Mouse (Mus musculus): ENCODE results near the gene Arel1. TPM values are rescaled to one million over a fixed set of nuclear protein-coding genes. Genes with fewer than 3 reads are reported as not detected.
A peak's percentile ranks its signal among the peaks of the same experiment; 100 is the strongest.

Arel1 gene
- polyA plus RNA-seq, 1 experiment from 2014 or later, result 26.8 TPM

DNA sequence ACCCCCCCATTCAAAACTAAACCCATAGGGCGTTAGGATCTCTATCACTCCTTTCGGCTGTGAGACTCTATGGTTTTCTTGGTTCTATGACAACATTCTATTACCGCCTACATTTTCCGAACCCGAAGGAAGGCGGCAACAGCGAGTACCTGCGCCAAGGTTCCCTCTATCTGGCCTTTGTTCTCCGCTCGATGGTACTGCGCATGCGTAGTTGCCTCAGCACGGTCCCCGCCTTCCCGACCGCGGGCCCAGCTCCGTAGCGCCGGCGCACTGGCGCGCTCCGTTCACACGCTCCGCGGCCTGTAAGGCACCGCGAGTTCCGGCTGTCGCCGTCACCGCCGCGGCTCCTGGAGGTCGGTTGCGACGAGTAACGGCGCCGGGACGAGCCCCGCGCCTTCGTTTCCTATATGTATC lies 25.4 kb upstream of the Arel1 start, which contains the start of gene Ylpm1:
Gene Ylpm1, plus strand, starts transcription at position 239 of the 414 bp plus-strand sequence.
- H3K4me1 ChIP-seq (ENCODE audit: control insufficient read depth, insufficient read depth, low read length), result peaks cover 17% of the 10 kb centered on the region
- no peaks in the 10 kb centered on the region for H3K36me3 ChIP-seq (ENCODE audit: control insufficient read depth, insufficient read depth, low read length)
- peak within 1 kb of the TSS; percentile 96 for H3K9ac ChIP-seq (ENCODE audit: low read length)
- no peaks in the 10 kb centered on the region for H3K27me3 ChIP-seq (ENCODE audit: control insufficient read depth, insufficient read depth, low read length)
- no peaks in the 10 kb centered on the region for H3K9me3 ChIP-seq (ENCODE audit: control insufficient read depth, low read length)
- peak within 1 kb of the TSS; percentile 94 for H3K4me3 ChIP-seq (ENCODE audit: low read depth, low read length)
- H3K27ac ChIP-seq (ENCODE audit: low read depth, low read length), result peak within 1 kb of the TSS; percentile 69
- under 1% methylated on average over 45 of the region's 45 CpGs for WGBS
- H3K4me2 ChIP-seq (ENCODE audit: low read depth), result peak within 1 kb of the TSS; percentile 59
- DNase-seq (ENCODE audit: low spot score) (peak; percentile 97), ATAC-seq (ENCODE audit: insufficient read depth, low FRiP score, low TSS enrichment) (peak; percentile 96)

DNA sequence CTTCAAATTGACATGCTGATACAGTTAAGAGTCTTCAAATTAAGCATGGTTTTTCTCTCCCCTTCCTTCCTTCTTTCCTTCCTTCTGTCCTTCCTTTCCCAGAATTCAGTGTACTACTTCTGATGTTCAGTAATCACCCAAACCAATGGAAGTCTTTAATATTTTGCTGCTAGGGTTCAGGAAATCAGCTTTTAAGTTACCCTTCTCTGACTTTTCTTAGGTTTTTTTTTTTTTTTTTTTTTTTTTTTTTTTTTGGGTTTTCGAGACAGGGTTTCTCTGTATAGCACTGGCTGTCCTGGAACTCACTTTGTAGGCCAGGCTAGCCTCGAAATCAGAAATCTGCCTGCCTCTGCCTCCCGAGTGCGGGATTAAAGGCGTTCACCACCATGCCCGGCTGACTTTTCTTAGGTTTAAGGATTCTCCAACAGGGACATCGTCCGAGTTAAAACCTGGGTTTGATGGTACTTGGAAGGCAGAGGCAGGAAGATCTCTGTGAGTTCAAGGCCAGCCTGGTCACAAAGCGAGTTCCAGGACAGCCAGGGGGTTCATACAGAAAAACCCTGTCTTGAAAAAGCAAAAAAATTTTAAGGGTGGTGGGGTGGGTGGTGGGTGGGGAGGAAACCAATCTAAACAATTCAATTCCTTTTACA lies 24.5 kb upstream of the Arel1 start:
- 91% methylated on average over 9 of the region's 9 CpGs for WGBS
- peak; percentile 12 for DNase-seq (ENCODE audit: low spot score)
- H3K4me1 ChIP-seq (ENCODE audit: control insufficient read depth, insufficient read depth, low read length), result peaks cover 17% of the 10 kb centered on the region

DNA sequence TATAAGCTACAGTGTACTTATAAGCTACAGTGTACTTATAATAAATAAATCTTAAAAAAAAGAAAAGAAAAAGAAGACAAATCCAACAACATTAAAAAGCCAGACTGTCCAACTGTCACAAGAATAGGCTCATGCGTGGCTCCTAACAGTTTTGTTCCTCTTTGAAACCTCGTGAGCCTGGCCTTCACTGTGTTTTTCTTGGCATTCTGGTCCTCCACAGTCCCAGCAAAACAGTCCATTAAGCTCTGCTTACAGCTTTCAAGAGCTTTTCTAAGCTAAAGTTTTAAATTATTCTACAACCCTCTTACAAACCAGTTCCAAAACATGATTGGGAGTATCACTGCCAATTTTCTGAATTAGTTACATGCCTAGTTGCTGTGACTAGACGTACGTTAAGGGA lies 18.8 kb upstream of the Arel1 start:
- H3K9ac ChIP-seq (ENCODE audit: low read length), result no peak overlapping the region
- no peak overlapping the region for H3K4me3 ChIP-seq (ENCODE audit: low read depth, low read length)
- ATAC-seq (ENCODE audit: insufficient read depth, low FRiP score, low TSS enrichment) (no peak), DNase-seq (ENCODE audit: low spot score) (no peak)
- H3K36me3 ChIP-seq (ENCODE audit: control insufficient read depth, insufficient read depth, low read length), result no peaks in the 10 kb centered on the region; the same call in 1 of the 2 replicates
- H3K4me1 ChIP-seq (ENCODE audit: control insufficient read depth, insufficient read depth, low read length), result no peaks in the 10 kb centered on the region
- H3K9me3 ChIP-seq (ENCODE audit: control insufficient read depth, low read length), result no peaks in the 10 kb centered on the region
- no peak overlapping the region for H3K4me2 ChIP-seq (ENCODE audit: low read depth)
- H3K27ac ChIP-seq (ENCODE audit: low read depth, low read length), result no peak overlapping the region
- no peaks in the 10 kb centered on the region for H3K27me3 ChIP-seq (ENCODE audit: control insufficient read depth, insufficient read depth, low read length)
- WGBS, result 73% methylated on average over 4 of the region's 4 CpGs

More for the DNA sequence above, 24.5 kb upstream of the Arel1 start:
- no peak for ATAC-seq (ENCODE audit: insufficient read depth, low FRiP score, low TSS enrichment)
- Histone ChIP-seq H3K9me3 (ENCODE audit: control insufficient read depth, low read length) (no peaks in the 10 kb centered on the region), H3K4me2 (ENCODE audit: low read depth) (no peak overlapping the region; the same call in 1 of the 2 replicates), H3K4me3 (ENCODE audit: low read depth, low read length) (no peak overlapping the region), H3K27me3 (ENCODE audit: control insufficient read depth, insufficient read depth, low read length) (no peaks in the 10 kb centered on the region), H3K36me3 (ENCODE audit: control insufficient read depth, insufficient read depth, low read length) (no peaks in the 10 kb centered on the region), H3K27ac (ENCODE audit: low read depth, low read length) (no peak overlapping the region), H3K9ac (ENCODE audit: low read length) (no peak overlapping the region)

DNA sequence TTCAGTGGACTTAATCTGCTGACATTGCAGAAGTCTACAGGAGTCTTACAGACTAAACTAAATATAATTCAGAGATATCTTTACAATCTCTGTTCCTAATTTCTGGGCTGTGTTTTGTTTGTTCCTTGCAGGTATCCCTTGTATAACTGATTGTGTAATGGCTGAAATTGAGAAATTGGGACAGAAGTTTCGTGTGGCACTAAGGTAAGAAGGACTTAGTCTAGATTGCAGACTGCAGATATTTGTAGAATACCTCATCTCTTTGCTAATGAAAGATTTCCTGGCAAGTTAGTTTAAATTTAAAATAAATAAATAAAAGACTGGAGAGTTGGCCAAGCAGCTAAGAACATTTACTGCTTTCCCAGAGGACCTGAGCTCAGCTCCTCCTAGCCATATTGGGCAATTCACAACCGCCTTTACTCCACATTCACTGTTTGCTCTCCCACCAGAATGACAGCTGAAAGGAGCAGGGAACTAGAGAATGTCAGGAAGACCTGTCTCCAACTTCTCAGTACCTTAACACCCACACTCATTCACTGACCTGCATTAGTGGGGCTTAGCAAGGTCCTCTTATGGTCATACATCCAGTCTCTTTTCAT lies 8.7 kb upstream of the Arel1 start:
- H3K9me3 ChIP-seq (ENCODE audit: control insufficient read depth, low read length), result no peaks in the 10 kb centered on the region
- no peak overlapping the region for H3K4me2 ChIP-seq (ENCODE audit: low read depth)
- no peak overlapping the region for H3K4me3 ChIP-seq (ENCODE audit: low read depth, low read length)
- H3K27me3 ChIP-seq (ENCODE audit: control insufficient read depth, insufficient read depth, low read length), result no peaks in the 10 kb centered on the region
- 86% methylated on average over 2 of the region's 2 CpGs for WGBS
- DNase-seq (ENCODE audit: low spot score) (no peak), ATAC-seq (ENCODE audit: insufficient read depth, low FRiP score, low TSS enrichment) (no peak)
- H3K9ac ChIP-seq (ENCODE audit: low read length), result no peak overlapping the region
- H3K4me1 ChIP-seq (ENCODE audit: control insufficient read depth, insufficient read depth, low read length), result no peaks in the 10 kb centered on the region
- peaks cover 13% of the 10 kb centered on the region for H3K36me3 ChIP-seq (ENCODE audit: control insufficient read depth, insufficient read depth, low read length)
- no peak overlapping the region for H3K27ac ChIP-seq (ENCODE audit: low read depth, low read length)

DNA sequence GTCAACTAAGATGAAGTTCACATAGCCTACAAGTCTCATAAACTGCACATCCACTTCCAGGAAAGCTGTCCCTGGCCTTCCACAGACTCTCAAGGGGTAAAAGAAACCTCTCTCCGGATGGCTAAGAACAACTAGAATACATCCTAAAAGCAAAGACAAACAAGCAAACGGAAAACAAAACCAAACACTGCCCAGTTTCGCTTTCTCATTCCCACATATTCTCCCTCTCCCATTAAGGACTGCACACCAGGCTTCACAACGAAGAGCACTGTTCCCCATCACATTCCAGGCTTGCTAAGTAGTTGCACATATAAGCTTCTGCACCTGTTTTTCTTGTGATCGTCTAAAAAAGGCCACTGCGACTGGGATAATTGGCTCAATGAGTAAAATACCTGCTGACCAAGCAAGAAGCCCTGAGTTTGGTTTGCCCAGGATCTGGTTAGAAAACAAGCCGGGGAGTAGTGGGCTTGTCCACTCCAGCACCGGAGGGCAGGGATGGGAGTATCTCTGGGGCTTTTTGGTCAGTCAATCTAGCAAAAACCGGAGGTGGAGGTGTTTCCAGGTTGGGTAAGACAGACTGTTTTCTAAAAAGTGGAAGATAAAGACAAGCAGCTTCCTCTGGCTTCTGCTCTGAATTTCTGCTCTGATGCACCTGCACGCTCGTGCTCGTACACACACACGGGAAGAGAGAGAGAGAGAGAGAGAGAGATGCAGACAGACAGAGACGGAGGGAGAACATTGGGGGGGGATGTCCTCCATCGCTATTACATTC lies 858 bp downstream of the Arel1 start:
- Histone ChIP-seq H3K4me3 (ENCODE audit: low read depth, low read length) (peak overlapping the region; percentile 76), H3K27ac (ENCODE audit: low read depth, low read length) (no peak overlapping the region), H3K9ac (ENCODE audit: low read length) (peak overlapping the region; percentile 79), H3K4me1 (ENCODE audit: control insufficient read depth, insufficient read depth, low read length) (peaks cover 9% of the 10 kb centered on the region), H3K4me2 (ENCODE audit: low read depth) (peak overlapping the region; percentile 80), H3K27me3 (ENCODE audit: control insufficient read depth, insufficient read depth, low read length) (no peaks in the 10 kb centered on the region), H3K9me3 (ENCODE audit: control insufficient read depth, low read length) (no peaks in the 10 kb centered on the region), H3K36me3 (ENCODE audit: control insufficient read depth, insufficient read depth, low read length) (0 out of 2 replicates have a peak, but pooled peaks cover 2% of the 10 kb centered on the region)
- DNase-seq (ENCODE audit: low spot score) (no peak), ATAC-seq (ENCODE audit: insufficient read depth, low FRiP score, low TSS enrichment) (no peak)
- WGBS, result 33% methylated on average over 15 of the region's 15 CpGs

DNA sequence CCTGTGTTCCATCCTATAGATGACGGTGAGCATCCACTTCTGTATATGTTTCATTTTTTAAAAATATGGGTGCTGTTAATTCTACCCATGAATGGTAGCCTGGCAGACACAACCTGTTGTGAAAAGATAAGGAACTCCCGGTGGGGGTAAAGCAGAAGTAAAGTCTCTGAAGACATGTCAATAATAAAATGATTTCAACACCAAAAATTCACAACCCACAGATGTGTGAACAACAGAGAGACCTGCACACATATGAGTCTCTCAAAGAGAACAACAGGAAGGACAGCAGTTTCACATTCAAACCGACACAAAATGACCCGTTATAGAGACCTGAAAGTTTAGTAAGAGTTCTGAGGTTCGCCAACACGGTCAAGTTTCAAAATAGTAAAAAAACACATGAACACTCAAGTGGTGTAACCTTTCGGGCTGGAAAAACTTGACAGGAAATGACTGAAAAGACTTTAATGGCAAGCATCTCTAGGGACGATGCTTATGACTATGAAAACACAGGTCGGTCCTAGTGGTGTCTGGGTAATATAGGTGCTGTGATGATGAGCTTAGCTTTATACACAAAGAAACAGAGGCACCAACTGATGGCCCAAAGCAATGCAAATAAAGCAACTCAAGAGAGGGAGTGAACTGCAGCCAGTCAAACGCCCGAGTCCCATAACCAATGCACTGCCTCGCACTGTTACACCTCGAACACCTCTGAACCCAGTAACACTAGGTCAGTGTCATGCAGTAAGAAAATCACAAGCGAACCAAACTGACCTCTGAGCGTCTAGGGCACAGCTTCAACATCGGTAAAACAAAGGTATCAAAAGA lies 1.7 kb downstream of the Arel1 start:
- no peak for ATAC-seq (ENCODE audit: insufficient read depth, low FRiP score, low TSS enrichment)
- Histone ChIP-seq H3K4me3 (ENCODE audit: low read depth, low read length) (peak overlapping the region; percentile 1; the same call in 1 of the 2 replicates), H3K9ac (ENCODE audit: low read length) (no peak overlapping the region), H3K4me2 (ENCODE audit: low read depth) (peak overlapping the region; percentile 80), H3K36me3 (ENCODE audit: control insufficient read depth, insufficient read depth, low read length) (no peaks in the 10 kb centered on the region), H3K9me3 (ENCODE audit: control insufficient read depth, low read length) (no peaks in the 10 kb centered on the region), H3K27me3 (ENCODE audit: control insufficient read depth, insufficient read depth, low read length) (no peaks in the 10 kb centered on the region), H3K27ac (ENCODE audit: low read depth, low read length) (no peak overlapping the region), H3K4me1 (ENCODE audit: control insufficient read depth, insufficient read depth, low read length) (peaks cover 9% of the 10 kb centered on the region)
- no peak for DNase-seq (ENCODE audit: low spot score)
- 86% methylated on average over 16 of the region's 16 CpGs for WGBS

DNA sequence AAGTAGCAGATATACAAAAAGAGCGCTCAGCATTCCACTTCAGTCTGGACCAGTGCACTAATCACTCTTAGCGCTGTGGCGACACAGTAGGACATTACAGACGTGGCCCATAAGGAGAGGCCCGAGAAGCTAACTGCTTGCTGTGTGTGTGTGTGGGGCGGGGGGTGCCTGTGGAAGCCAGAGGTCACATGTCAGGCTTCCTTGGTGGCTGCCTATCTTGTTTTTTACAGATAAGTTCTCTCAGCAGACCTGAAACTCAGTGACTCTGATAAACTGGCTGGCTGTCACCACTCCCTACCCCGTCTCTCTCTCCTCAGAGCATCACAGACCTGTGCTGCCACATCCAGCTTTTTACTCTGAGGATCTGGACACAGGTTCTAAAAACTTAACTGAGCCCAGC lies 8.1 kb downstream of the Arel1 start:
- Histone ChIP-seq H3K27me3 (ENCODE audit: control insufficient read depth, insufficient read depth, low read length) (no peaks in the 10 kb centered on the region), H3K9me3 (ENCODE audit: control insufficient read depth, low read length) (no peaks in the 10 kb centered on the region), H3K4me3 (ENCODE audit: low read depth, low read length) (no peak overlapping the region), H3K36me3 (ENCODE audit: control insufficient read depth, insufficient read depth, low read length) (no peaks in the 10 kb centered on the region), H3K27ac (ENCODE audit: low read depth, low read length) (no peak overlapping the region), H3K9ac (ENCODE audit: low read length) (no peak overlapping the region), H3K4me2 (ENCODE audit: low read depth) (no peak overlapping the region), H3K4me1 (ENCODE audit: control insufficient read depth, insufficient read depth, low read length) (no peaks in the 10 kb centered on the region)
- DNase-seq (ENCODE audit: low spot score), result no peak
- WGBS, result 88% methylated on average over 7 of the region's 7 CpGs
- no peak for ATAC-seq (ENCODE audit: insufficient read depth, low FRiP score, low TSS enrichment)

DNA sequence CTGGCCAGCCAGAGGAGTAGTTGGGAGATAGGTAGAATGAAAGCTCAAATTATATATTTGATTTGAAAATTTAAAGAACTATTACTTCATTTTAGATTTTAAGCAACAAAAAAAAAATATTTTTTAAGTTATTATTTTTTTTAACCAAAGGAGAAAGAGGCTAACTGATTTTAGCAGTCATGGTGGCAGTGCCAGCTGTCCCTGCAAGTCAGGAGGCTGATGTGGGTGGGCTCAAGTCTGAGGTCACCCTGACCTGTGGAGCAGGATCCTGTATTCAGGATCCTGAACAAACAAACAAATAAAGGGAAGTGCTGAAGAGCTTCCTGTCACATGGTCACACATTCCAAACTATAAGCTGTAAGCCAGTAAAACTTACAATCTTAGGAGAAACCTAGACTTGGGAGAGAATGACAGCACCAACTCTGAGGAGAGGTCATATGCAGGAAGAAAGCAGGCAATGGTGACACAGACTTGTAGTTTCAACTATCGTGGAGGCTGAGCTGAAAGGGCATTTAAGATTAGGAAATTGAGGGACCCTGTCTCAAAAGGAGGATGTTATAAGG lies 11.8 kb downstream of the Arel1 start:
- Histone ChIP-seq H3K27me3 (ENCODE audit: control insufficient read depth, insufficient read depth, low read length) (no peaks in the 10 kb centered on the region), H3K36me3 (ENCODE audit: control insufficient read depth, insufficient read depth, low read length) (no peaks in the 10 kb centered on the region), H3K27ac (ENCODE audit: low read depth, low read length) (no peak overlapping the region), H3K4me1 (ENCODE audit: control insufficient read depth, insufficient read depth, low read length) (no peaks in the 10 kb centered on the region), H3K9ac (ENCODE audit: low read length) (no peak overlapping the region), H3K4me2 (ENCODE audit: low read depth) (no peak overlapping the region), H3K9me3 (ENCODE audit: control insufficient read depth, low read length) (no peaks in the 10 kb centered on the region), H3K4me3 (ENCODE audit: low read depth, low read length) (no peak overlapping the region)
- DNase-seq (ENCODE audit: low spot score) (no peak), ATAC-seq (ENCODE audit: insufficient read depth, low FRiP score, low TSS enrichment) (no peak)
- WGBS, result 90% methylated on average over 1 of the region's 1 CpGs
